Mouse (Mus musculus): ENCODE results near the gene Tmem114.

- TF ChIP-seq POLR2A (IDR thresholded peaks at IDR 0.05; ENCODE audit: insufficient read depth, low read length) (no peak), CTCF (IDR thresholded peaks at IDR 0.05; ENCODE audit: low read depth, low read length) (no peak)
Observed at GRCm38 (mm10) chr16:8386386-8386785, 38.5 kb downstream of the Tmem114 start.

Data from ES-Bruce4 (cell line).